Mouse (Mus musculus): Measurements from ENCODE around the gene Hook2.
A peak's percentile ranks its signal among the peaks of the same experiment; 100 is the strongest.

The Hook2 gene

DNA sequence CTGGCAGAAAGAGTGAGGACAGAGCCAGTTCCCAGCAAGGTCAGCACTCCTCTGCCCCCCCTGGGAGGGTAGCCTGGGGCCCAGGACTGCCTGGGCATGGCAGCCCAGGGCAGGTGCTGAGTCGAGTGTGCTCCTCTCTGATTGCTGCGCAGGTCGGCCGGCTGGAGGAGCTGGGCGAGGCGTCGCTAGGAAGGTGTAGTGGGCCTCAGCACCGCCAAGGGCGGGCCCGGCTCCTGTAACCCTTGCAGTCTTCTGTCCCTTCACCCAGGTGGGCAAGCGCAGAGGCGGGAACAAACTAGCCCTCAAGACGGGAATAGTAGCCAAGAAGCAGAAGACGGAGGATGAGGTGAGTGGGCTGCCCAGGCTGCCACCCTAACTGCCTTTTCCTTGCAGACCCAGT is 38.9 kb downstream of the Hook2 start:
- DNase-seq (ENCODE audit: low spot score in 2 of 2) = no peak

DNA sequence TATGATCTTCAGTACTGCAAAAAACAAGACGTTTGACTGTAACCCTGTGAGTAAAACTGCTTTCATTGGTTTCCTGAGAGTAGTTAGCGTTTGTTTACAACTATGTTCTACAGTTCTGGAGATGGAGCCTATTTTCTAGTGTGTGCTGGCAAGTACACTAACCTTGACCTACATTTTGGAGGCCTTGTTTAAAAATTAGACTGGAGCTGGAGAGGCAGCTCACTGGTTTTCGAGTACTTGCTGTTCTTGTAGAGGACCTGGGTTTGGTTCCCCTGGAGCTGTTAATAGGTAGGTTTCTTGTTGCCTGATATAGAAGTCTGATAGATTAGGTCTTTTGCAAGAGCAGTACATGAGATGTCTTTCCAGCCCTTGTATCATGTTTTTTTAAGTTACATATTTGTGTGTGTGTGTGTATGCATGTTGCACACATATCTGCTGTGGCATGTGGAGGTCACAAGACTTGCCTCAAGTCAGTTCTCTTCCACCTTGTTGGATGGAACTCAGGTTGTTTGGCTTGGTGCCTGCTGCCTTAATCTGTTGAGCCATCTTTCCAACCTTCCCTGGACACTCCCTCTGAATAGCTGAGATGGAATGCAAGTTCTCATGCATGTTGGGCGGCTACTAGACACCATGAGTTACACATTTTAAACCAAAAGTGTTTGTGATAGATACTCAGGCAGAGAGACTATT is 42.4 kb downstream of the Hook2 start:
- no peak for DNase-seq (ENCODE audit: low spot score in 2 of 2)

DNA sequence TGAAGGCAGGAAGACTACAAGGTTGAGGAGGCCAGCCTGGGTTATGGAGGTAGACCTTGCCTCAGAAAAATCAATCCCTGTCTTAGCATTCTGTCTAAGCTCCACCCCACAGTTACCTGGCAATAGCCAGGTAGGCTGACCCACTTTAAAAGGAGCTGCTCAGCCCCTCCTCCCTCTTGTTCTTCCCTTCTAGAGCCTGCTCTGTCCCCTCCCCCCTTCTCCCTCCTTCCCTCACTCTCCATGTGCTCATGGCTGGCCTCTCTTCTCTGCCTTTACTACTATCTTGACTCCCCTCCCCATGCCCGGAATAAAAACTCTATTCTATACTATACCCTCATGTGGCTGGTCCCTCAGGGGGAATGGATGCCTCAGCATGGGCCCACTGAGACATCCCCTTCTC is 43.5 kb downstream of the Hook2 start:
- no peak for DNase-seq (ENCODE audit: low spot score in 2 of 2)

DNA sequence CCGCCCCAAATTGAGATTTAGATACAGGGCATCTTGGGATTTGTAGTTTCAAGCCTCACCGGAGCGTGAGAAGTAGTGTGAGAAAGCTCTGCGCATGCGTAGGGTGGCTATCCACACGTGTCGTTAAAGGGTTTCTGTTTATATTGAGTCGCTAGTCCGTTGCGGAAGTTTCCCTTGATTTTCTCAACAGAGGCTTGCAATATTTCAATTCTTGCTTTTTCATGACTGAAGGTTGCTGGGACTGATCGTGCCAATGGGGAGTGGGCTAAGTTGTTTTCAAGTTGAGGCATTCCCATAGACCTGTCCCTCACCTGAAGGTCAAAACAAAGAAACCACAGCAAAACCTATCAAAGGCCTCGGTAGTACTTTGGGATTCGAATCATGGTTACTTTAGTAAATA is 44.4 kb downstream of the Hook2 start:
- peak; percentile 66 to 71 for DNase-seq (ENCODE audit: low spot score in 2 of 2)

DNA sequence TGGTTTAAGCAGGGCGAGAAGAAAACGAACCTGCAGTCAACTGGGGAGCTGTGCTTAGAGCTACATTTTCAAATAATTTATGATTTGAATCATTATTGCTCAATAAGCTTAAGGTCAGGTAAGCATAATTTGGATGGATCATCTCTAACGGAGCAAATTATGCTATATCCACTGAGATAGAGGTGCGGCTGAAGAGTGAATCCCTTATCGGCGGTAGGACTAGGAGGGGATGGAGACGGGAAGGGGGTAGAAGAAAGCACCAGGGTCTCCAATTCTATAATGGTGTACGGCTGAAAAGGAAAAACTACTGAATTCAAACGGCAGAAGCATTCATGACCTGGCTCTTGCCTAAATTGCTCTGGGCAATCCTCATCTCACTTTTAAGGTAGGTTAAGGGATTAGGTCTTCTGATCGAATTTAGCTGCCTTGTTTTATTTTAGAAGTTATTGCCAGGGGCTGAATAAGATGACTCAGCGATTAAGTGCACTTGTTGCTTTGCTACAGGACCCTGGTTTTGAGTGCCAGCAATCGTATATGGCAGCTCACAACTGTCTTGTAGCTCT is 44.8 kb downstream of the Hook2 start:
- DNase-seq (ENCODE audit: low spot score in 2 of 2) = no peak

DNA sequence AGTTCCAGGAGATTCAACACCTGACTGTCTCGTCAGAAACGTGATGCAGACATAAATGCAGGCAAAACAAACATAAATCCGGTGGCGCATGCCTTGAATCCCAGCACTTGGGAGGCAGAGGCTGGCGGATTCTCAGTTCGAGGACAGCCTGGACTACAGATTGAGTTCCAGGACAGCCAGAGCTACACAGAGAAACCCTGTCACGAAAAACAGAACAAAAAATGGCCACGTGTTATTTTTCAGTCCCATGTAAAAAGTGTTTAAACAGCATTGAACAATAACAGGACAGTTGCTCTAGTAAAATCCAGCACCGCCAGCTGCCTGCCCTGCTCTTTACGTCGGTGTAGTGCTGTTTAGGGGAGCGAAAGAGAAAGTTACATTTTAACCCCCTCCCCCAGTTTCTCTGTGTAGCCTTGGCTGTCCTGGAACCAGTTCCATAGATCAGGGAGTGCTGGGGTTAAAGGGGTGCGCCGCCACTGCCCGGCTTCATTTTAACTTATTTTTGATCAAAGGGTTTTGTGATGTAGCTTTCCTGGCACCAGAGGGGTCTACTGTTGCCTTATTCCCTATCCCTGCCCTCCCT is 45.4 kb downstream of the Hook2 start:
- DNase-seq (ENCODE audit: low spot score in 2 of 2) = peak in 1 of 2 experiments; percentile 23

DNA sequence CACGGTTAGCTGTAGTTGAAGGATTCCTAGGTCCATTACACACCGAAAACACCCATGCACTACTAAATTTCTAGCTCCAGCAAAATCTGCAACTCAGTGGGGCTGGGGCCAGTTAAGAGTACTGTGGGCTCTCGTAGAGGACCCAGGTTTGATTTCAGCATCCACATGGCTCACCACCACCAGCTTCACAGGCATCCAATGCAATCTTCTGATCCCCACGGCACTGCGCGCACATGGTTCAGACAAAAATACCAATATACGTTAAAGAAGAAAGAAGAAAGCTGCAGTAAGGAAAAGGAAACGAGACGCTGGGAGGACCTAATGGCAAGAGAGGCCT is 45.9 kb downstream of the Hook2 start:
- DNase-seq (ENCODE audit: low spot score in 2 of 2) = no peak

DNA sequence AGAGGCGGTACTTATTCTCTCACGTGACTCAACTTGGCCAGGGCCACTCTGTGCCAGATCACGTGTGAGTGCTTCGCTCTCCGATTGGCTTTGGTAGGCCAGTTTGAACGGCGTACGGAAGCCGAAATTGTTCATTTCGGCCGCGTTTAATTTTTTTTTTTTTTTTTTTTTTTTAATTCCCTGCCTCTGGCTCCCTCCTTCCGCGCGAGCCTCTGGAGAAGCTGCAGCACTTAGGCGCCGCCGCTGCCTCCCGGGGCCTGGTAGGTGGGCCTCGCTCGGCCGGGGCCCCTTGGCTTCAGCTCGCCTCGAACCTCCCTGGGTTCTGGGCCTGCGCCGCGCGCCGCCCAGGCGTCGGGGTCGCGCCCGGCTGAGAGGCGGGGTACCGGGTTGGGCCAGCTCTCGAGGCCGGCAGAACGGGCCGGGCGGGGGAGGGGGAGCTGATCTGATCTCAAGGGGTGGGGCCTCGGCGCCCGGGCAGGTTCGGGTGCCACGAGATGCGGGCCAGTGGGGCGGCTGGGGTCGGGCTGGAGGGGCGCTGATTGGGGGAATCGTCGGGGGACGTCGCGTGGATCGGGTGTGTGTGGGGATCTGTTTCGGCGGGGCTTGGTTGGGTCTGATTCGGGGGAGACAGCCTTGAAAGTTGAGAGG is 46.4 kb downstream of the Hook2 start, which contains the start of gene Tnpo2:
Tnpo2 (plus strand) TSS at position 198 of the 648 bp plus-strand sequence.
- peak; percentile 86 to 95 for DNase-seq (ENCODE audit: low spot score in 2 of 2)

DNA sequence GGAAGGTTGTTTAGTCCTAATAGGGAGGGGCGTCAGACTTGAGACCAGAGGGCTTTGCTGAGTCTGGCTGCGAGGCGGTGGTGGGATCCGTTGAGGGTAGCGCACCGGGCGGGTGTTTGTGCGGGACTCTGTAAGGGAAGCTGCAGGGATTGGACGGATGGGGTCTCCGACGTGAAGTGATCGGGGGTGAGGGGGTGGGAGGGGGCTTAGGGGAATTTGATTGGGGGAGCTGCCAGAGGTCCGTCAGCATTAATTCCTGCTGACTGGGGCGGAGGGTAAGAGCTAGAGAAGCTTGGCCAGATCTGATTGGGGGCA is 46.9 kb downstream of the Hook2 start:
- DNase-seq (ENCODE audit: low spot score in 2 of 2) = no peak

DNA sequence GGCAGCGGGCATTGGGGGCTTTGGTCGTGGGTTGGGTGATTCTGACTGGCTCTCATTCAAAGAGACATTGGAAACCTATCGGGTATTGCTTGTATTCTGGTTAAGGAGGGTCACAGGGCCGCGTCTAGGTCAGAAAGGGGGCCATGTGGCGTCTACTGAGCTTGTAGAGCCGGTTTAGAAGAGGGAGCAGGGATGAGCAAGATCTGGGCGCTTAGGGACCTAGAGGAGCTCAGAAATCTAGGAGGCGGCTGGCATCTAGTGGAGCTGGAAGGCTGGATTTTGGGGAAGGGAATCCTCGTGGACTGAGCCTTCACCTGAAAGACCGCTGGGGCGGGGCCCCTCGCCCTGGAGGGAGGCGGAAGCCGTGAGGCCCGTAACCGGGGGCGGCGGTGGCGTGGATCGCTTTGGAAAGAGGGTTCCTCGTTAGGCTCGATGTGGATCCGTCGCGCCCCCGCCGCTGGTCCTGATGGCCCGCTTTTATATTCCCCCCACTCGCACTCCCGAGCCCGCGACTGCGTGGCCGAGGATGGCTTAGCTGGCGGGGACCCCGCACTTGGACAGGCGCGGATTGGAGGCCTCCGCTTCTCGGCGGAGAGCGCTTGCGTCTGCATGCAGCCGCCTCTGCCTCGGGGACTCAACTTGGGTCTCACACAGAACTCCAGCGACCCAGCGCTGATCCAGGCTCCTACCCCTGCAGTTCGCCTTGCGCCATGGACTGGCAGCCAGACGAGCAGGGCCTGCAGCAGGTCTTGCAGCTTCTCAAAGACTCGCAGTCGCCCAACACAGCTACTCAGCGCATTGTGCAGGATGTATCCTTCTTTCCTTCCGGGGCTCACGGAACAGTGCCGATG is 47.5 kb downstream of the Hook2 start:
- peak; percentile 67 to 70 for DNase-seq (ENCODE audit: low spot score in 2 of 2)

DNA sequence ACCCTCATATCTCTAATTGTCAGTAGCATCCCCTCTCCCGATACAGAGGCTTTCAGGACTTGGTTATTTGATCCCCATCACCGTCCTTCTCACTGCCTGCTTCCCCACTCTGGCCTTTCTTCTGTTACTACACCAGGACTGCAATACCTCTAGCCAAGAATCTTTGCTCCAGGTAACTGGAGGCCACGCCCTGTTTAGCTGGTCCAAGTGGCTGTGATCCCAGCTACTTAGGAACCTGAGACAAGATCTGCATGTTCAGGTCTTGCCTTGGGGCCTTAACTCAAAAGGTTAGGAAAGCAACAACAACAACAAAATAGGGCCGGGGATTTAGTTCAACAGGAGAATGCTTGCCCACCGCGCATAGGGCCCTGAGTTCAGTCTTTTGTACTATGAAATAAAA is 53.2 kb downstream of the Hook2 start:
- no peak for DNase-seq (ENCODE audit: low spot score in 2 of 2)
